Mouse (Mus musculus): ENCODE data around the gene Usp49.

The Usp49 gene

GRCm38 (mm10) chr17:47735553-47736100, 105.1 kb downstream of the Usp49 start:
- DNase-seq (ENCODE audit: low read depth, low spot score) = no peak

All from embryo, embryonic 11.5 days (tissue).